ENCODE assay signal across 9 mouse cellular contexts in the genomic region with DNA sequence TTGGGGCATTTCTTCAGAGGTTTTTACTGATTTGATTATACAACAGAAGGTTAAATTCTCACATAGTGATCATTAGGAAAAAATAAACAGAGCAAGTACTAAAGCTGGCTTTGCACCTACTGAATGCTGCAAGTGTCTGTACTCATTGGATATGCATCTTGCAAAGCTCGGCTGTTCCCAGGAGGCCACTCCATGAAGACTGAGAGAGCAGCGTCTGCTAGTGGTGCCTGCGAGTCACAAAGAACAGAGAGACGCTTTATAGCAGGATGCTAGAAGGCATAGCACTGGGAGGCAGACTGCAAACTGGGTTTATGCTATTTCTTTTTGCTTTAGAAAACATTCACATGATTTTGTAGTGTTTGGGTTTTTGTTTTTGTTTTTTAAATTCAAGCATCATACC.
DNase-seq lines count a peak whose midpoint lies in the region; ATAC-seq lines count a peak whose summit lies in the region.
"Had no signal": no experiment of that assay in that cellular context is flagged by ENCODE, and none has a peak within 500 bp of the region (broad histone marks: within the 10 kb centered on the region; RNA-seq: fewer than 3 reads in every experiment).

No protein-coding gene starts in this region.

- WGBS in hindbrain, embryonic 13.5 days: 6% methylated on average over 4 of the region's 4 CpGs

- H3K27me3 ChIP-seq in hindbrain, embryonic 13.5 days: no peaks in the 10 kb centered on the region
- H3K27me3 ChIP-seq: embryonic facial prominence, embryonic 15.5 days had no signal

- no peak overlapping the region for H3K4me3 ChIP-seq in hindbrain, embryonic 13.5 days
- H3K4me3 ChIP-seq: embryonic facial prominence, embryonic 15.5 days had no signal

- no peaks in the 10 kb centered on the region for H3K9me3 ChIP-seq in hindbrain, embryonic 13.5 days
- H3K9me3 ChIP-seq: embryonic facial prominence, embryonic 15.5 days had no signal

- no peaks in the 10 kb centered on the region for H3K36me3 ChIP-seq in hindbrain, embryonic 13.5 days
- H3K36me3 ChIP-seq: embryonic facial prominence, embryonic 15.5 days had no signal

- peak overlapping the region; percentile 36; the same call in 1 of the 2 replicates for H3K27ac ChIP-seq in hindbrain, embryonic 13.5 days
- H3K27ac ChIP-seq: embryonic facial prominence, embryonic 15.5 days had no signal

- H3K9ac ChIP-seq in hindbrain, embryonic 13.5 days: peak overlapping the region; percentile 20; the same call in 1 of the 2 replicates
- H3K9ac ChIP-seq: embryonic facial prominence, embryonic 15.5 days had no signal

- H3K4me2 ChIP-seq in hindbrain, embryonic 13.5 days: no peak overlapping the region
- H3K4me2 ChIP-seq: embryonic facial prominence, embryonic 15.5 days had no signal

- ATAC-seq in hindbrain, embryonic 13.5 days (ENCODE audit: low FRiP score): peak; percentile 83; the same call in 1 of the 2 replicates

- H3K4me1 ChIP-seq in hindbrain, embryonic 13.5 days (replicated peaks): 0 out of 2 replicates have a peak, but pooled peaks cover 4% of the 10 kb centered on the region
- H3K4me1 ChIP-seq: embryonic facial prominence, embryonic 15.5 days had no signal

- DNase-seq in heart, adult 11 months: peak; percentile 17
- no peak for DNase-seq in heart, adult 9 months (ENCODE audit: low spot score in 2 of 2)
- DNase-seq in left cerebral cortex, postnatal 14 days (ENCODE audit: low spot score in 2 of 2): peak; percentile 72 to 83
- peak; percentile 30 for DNase-seq in right cerebral cortex, postnatal 14 days
- DNase-seq in thymus, postnatal 25 days: no peak
- DNase-seq in heart, adult 8-10 months (ENCODE audit: low spot score): no peak
- DNase-seq in adrenal gland, postnatal 14 days: no peak

- intact Hi-C loops in left cerebral cortex, postnatal 14 days (cut with DNase I): no loop called here

Comparison
In these comparisons a context has a peak if more than half of its experiments do, and no peak if none do; other contexts are left out.
1. DNase-seq: peak in heart, adult 11 months (single experiment), left cerebral cortex, postnatal 14 days (2 of 2) and right cerebral cortex, postnatal 14 days (single experiment); none in heart, adult 9 months (0 of 2), thymus, postnatal 25 days (single experiment), heart, adult 8-10 months (single experiment) and adrenal gland, postnatal 14 days (single experiment).